Mouse (Mus musculus) lung, adult 2 months (tissue): Measurements from ENCODE around the gene Dvl2.

Source experiments
- CTCF ChIP-seq: fragments of 200-500 bp; IDR thresholded peaks from 2 replicates; pipeline ENCODE4 v1.5.1; 2011; ENCODE audit warnings: mild to moderate bottlenecking, low read length, control low read depth; ENCODE audit not compliant: insufficient read depth
- POLR2A ChIP-seq: fragments of 200-500 bp; IDR thresholded peaks from 2 replicates; pipeline ENCODE4 v1.6.1; 2011; ENCODE audit warnings: low read depth, mild to moderate bottlenecking, control low read depth, low read length, borderline replicate concordance; ENCODE audit errors: extremely low read depth

DNA sequence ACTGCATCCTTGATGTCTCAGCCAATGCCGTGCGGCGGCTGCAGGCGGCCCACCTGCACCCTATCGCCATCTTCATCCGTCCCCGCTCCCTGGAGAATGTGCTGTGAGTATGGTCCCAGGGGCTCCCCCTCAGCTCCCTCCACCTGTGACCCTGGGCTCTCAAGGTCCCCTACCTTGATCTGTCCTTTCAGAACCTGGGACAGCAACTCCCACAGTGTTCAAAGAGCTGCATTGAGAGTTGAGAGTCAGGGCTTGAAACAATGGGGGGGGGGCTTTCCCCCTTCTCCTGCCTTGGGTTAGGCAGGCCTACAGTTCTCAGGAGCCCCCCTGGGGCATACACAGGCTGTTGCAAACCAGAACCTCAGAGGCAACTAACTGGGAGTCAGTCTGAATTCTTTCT lies 43.3 kb downstream of the Dvl2 start:
- no peak for TF ChIP-seq CTCF
- no peak for TF ChIP-seq POLR2A
